Mouse (Mus musculus): Measurements from ENCODE around the gene Shpk.

Gene Shpk

GRCm38 (mm10) chr11:73201021-73201420 is 1.8 kb downstream of the Shpk start:
- DNase-seq = no peak

- peak; percentile 13 for DNase-seq
Measured at GRCm38 (mm10) chr11:73201597-73201996, 2.3 kb downstream of the Shpk start.

- no peak for DNase-seq
Measured at GRCm38 (mm10) chr11:73203895-73204294, 4.6 kb downstream of the Shpk start.

GRCm38 (mm10) chr11:73205194-73205593 is 5.9 kb downstream of the Shpk start:
- no peak for DNase-seq

- no peak for DNase-seq
Measured at GRCm38 (mm10) chr11:73207621-73208020, 8.4 kb downstream of the Shpk start.

GRCm38 (mm10) chr11:73213956-73214355 is 14.7 kb downstream of the Shpk start:
- DNase-seq = no peak

GRCm38 (mm10) chr11:73219671-73220070 is 20.4 kb downstream of the Shpk start:
- DNase-seq = no peak

GRCm38 (mm10) chr11:73220651-73221050 is 21.4 kb downstream of the Shpk start:
- no peak for DNase-seq

GRCm38 (mm10) chr11:73222846-73223245 is 23.6 kb downstream of the Shpk start:
- no peak for DNase-seq

- no peak for DNase-seq
Measured at GRCm38 (mm10) chr11:73223966-73224365, 24.7 kb downstream of the Shpk start.

GRCm38 (mm10) chr11:73225856-73226255 is 26.6 kb downstream of the Shpk start:
- DNase-seq = no peak

GRCm38 (mm10) chr11:73228881-73229280 is 29.6 kb downstream of the Shpk start:
- no peak for DNase-seq

GRCm38 (mm10) chr11:73230081-73230480 is 30.8 kb downstream of the Shpk start:
- no peak for DNase-seq

GRCm38 (mm10) chr11:73232513-73232912 is 33.3 kb downstream of the Shpk start:
- DNase-seq = no peak

GRCm38 (mm10) chr11:73233992-73234391 is 34.7 kb downstream of the Shpk start, which contains the start of gene Trpv1:
Gene Trpv1, plus strand, starts transcription at chr11:73234292.
- no peak for DNase-seq

- peak; percentile 15 for DNase-seq
Measured at GRCm38 (mm10) chr11:73235990-73236701, 36.9 kb downstream of the Shpk start.

- no peak for DNase-seq
Measured at GRCm38 (mm10) chr11:73236731-73237130, 37.5 kb downstream of the Shpk start.

GRCm38 (mm10) chr11:73242199-73242598 is 42.9 kb downstream of the Shpk start:
- DNase-seq = no peak

- no peak for DNase-seq
Measured at GRCm38 (mm10) chr11:73242777-73243176, 43.5 kb downstream of the Shpk start.

GRCm38 (mm10) chr11:73257362-73257945 is 58.2 kb downstream of the Shpk start:
- DNase-seq = no peak

- DNase-seq = no peak
Measured at GRCm38 (mm10) chr11:73258664-73259063, 59.4 kb downstream of the Shpk start.

- no peak for DNase-seq
Measured at GRCm38 (mm10) chr11:73260457-73260856, 61.2 kb downstream of the Shpk start.

- no peak for DNase-seq
Measured at GRCm38 (mm10) chr11:73261385-73261784, 62.1 kb downstream of the Shpk start.

- no peak for DNase-seq
Measured at GRCm38 (mm10) chr11:73267267-73267666, 68.0 kb downstream of the Shpk start, which contains the start of gene Trpv3. Gene Trpv3, plus strand, starts transcription at chr11:73267388.

Data from embryo, embryonic 11 days (tissue).